Mouse (Mus musculus) adrenal gland, adult (tissue): ENCODE measurements around the gene Apex2.

Experiments used
- DNase-seq, 2 experiments: peaks; one replicate each; pipeline ENCODE4 v3.0.0; 2022 to 2023; ENCODE audit warnings: low spot score in 1 of 2; ENCODE audit not compliant: inconsistent age in 2 of 2

The Apex2 gene

GRCm38 (mm10) chrX:150589696-150590095 is at the start of gene Apex2:
Gene Apex2 (minus strand): TSS chrX:150589868.
- DNase-seq: peak in 1 of 2 experiments; percentile 34

- DNase-seq: no peak
These were observed 46.8 kb upstream of the Apex2 start for GRCm38 (mm10) chrX:150636421-150636820.

- DNase-seq: peak; percentile 38 to 65
These were observed 9.2 kb upstream of the Apex2 start for GRCm38 (mm10) chrX:150598882-150599281.

- peak; percentile 41 to 42 for DNase-seq
These were observed 5.5 kb upstream of the Apex2 start for GRCm38 (mm10) chrX:150595016-150595760.

- peak in 1 of 2 experiments; percentile 31 for DNase-seq
These were observed 4.5 kb upstream of the Apex2 start for GRCm38 (mm10) chrX:150594176-150594575.

GRCm38 (mm10) chrX:150593266-150594035 is 3.8 kb upstream of the Apex2 start:
- DNase-seq: peak; percentile 23 to 68

GRCm38 (mm10) chrX:150588023-150588764 is 1.5 kb downstream of the Apex2 start, which contains the start of gene Pfkfb1:
Gene Pfkfb1 (plus strand): TSS chrX:150588229.
- DNase-seq: peak; percentile 87 to 93

- no peak for DNase-seq
These were observed 4.6 kb downstream of the Apex2 start for GRCm38 (mm10) chrX:150585116-150585515.

- DNase-seq: no peak
These were observed 7.7 kb downstream of the Apex2 start for GRCm38 (mm10) chrX:150581921-150582320.

GRCm38 (mm10) chrX:150564644-150565357 is 24.9 kb downstream of the Apex2 start:
- DNase-seq: no peak

- no peak for DNase-seq
These were observed 35.6 kb downstream of the Apex2 start for GRCm38 (mm10) chrX:150554032-150554431.

GRCm38 (mm10) chrX:150551986-150552385 is 37.7 kb downstream of the Apex2 start:
- peak in 1 of 2 experiments; percentile 55 for DNase-seq

- no peak for DNase-seq
These were observed 40.0 kb downstream of the Apex2 start for GRCm38 (mm10) chrX:150549639-150550038.

- DNase-seq: no peak
These were observed 42.4 kb downstream of the Apex2 start, which contains the start of gene Alas2 for GRCm38 (mm10) chrX:150547239-150547638. Gene Alas2 (plus strand): TSS chrX:150547375.

- DNase-seq: no peak
These were observed 48.0 kb downstream of the Apex2 start for GRCm38 (mm10) chrX:150541684-150542083.

- no peak for DNase-seq
These were observed 49.6 kb downstream of the Apex2 start for GRCm38 (mm10) chrX:150540111-150540510.

- no peak for DNase-seq
These were observed 73.2 kb downstream of the Apex2 start for GRCm38 (mm10) chrX:150516477-150516876.

GRCm38 (mm10) chrX:150516015-150516414 is 73.7 kb downstream of the Apex2 start:
- no peak for DNase-seq

- no peak for DNase-seq
These were observed 75.5 kb downstream of the Apex2 start for GRCm38 (mm10) chrX:150514127-150514526.

- peak in 1 of 2 experiments; percentile 53 for DNase-seq
These were observed 78.4 kb downstream of the Apex2 start for GRCm38 (mm10) chrX:150511274-150511673.

- peak in 1 of 2 experiments; percentile 80 for DNase-seq
These were observed 79.0 kb downstream of the Apex2 start for GRCm38 (mm10) chrX:150510631-150511030.
